Mouse (Mus musculus) embryonic facial prominence, embryonic 11.5 days (tissue): ENCODE results near the gene Tcf25. TPM values are rescaled to one million over a fixed set of nuclear protein-coding genes. Genes with fewer than 3 reads are reported as not detected.

Experiments used
- ATAC-seq: fragments of 200-750 bp; cut with Nextera tagmentation; replicated peaks from 2 replicates; pipeline ENCODE4 v1.8.0; 2017; ENCODE audit warnings: low read depth; ENCODE audit not compliant: insufficient number of reproducible peaks, low FRiP score, low TSS enrichment
- DNase-seq: peaks from one replicate; pipeline ENCODE4 v3.0.0-alpha.2; 2015; ENCODE audit warnings: low spot score
- H3K27ac ChIP-seq: fragments of 300-500 bp; sonication (generic); replicated peaks from 2 replicates; pipeline ENCODE4 v1.5.1; 2014; ENCODE audit warnings: mild to moderate bottlenecking, low read depth, low read length, control low read depth
- H3K27me3 ChIP-seq: fragments of 300-500 bp; sonication (generic); 2 replicates; pipeline ENCODE4 v1.6.1; 2014; ENCODE audit warnings: mild to moderate bottlenecking, low read length, moderate library complexity, mixed read lengths; ENCODE audit not compliant: control insufficient read depth, insufficient read depth
- H3K36me3 ChIP-seq: fragments of 300-500 bp; sonication (generic); replicated peaks from 2 replicates; pipeline ENCODE4 v1.6.1; 2014; ENCODE audit warnings: low read depth, mild to moderate bottlenecking, low read length, moderate library complexity, mixed read lengths; ENCODE audit not compliant: control insufficient read depth, insufficient read depth
- H3K4me1 ChIP-seq: fragments of 300-500 bp; sonication (generic); 2 replicates; pipeline ENCODE4 v1.6.1; 2014; ENCODE audit warnings: low read length, mixed read lengths; ENCODE audit not compliant: control insufficient read depth, insufficient read depth
- H3K4me2 ChIP-seq: fragments of 300-500 bp; sonication (generic); 2 replicates; pipeline ENCODE4 v1.6.1; 2014; ENCODE audit warnings: low read depth, mild to moderate bottlenecking, control low read depth, low read length, moderate library complexity
- H3K4me3 ChIP-seq: fragments of 300-500 bp; sonication (generic); 2 replicates; pipeline ENCODE4 v1.5.1; 2014; ENCODE audit warnings: low read depth, low read length, control low read depth
- H3K9ac ChIP-seq: fragments of 300-500 bp; sonication (generic); replicated peaks from 2 replicates; pipeline ENCODE4 v1.6.1; 2014; ENCODE audit warnings: mild to moderate bottlenecking, control low read depth, low read length
- H3K9me3 ChIP-seq: fragments of 300-500 bp; sonication (generic); replicated peaks from 2 replicates; pipeline ENCODE4 v1.6.1; 2016; ENCODE audit warnings: mild to moderate bottlenecking, low read length, inconsistent platforms, mixed read lengths; ENCODE audit not compliant: control insufficient read depth
- WGBS: fragments of 180-500 bp; shearing (Covaris S2); extraction: QIAGEN DNeasy Blood & Tissue Kit; methylation state at CpG from one replicate; pipeline ENCODE4 v1.1.7; 2014; 5-methylcytosine and 5-hydroxymethylcytosine counted together
- polyA plus RNA-seq: library from polyadenylated mRNA; unstranded; fragments of >200 nt; fragmentation: Nextera tagmentation; extraction: Ambion mirVana; gene quantifications from 2 replicates; pipeline ENCODE4 v1.2.1, GENCODE M21; 2014

Tcf25 gene
- polyA plus RNA-seq, 1 experiment from 2014 or later: 151 TPM

- DNase-seq (no peak), ATAC-seq (no peak)
- H3K36me3 ChIP-seq: no peaks in the 10 kb centered on the region
Measured at GRCm38 (mm10) chr8:123420525-123421281, 47.1 kb downstream of the Tcf25 start.

GRCm38 (mm10) chr8:123421325-123421724 lies 47.8 kb downstream of the Tcf25 start:
- Histone ChIP-seq H3K27ac (no peak overlapping the region), H3K4me2 (no peak overlapping the region), H3K27me3 (no peaks in the 10 kb centered on the region), H3K36me3 (no peaks in the 10 kb centered on the region), H3K9ac (no peak overlapping the region), H3K4me3 (no peak overlapping the region), H3K4me1 (no peaks in the 10 kb centered on the region), H3K9me3 (no peaks in the 10 kb centered on the region)
- DNase-seq (no peak), ATAC-seq (no peak)
- WGBS: 91% methylated on average over 19 of the region's 19 CpGs

More at GRCm38 (mm10) chr8:123420525-123421281, 47.1 kb downstream of the Tcf25 start:
- WGBS: 92% methylated on average over 34 of the region's 34 CpGs
- Histone ChIP-seq H3K9ac (no peak overlapping the region), H3K4me1 (no peaks in the 10 kb centered on the region), H3K27ac (no peak overlapping the region), H3K4me2 (no peak overlapping the region), H3K4me3 (no peak overlapping the region), H3K9me3 (no peaks in the 10 kb centered on the region), H3K27me3 (no peaks in the 10 kb centered on the region)

GRCm38 (mm10) chr8:123422056-123422780 lies 48.7 kb downstream of the Tcf25 start:
- DNase-seq: peak; percentile 84
- no peak; the same call in 1 of the 2 replicates for ATAC-seq
- Histone ChIP-seq H3K36me3 (no peaks in the 10 kb centered on the region), H3K4me2 (no peak overlapping the region), H3K27me3 (no peaks in the 10 kb centered on the region), H3K4me1 (no peaks in the 10 kb centered on the region), H3K4me3 (no peak overlapping the region), H3K9ac (no peak overlapping the region), H3K27ac (no peak overlapping the region), H3K9me3 (no peaks in the 10 kb centered on the region)
- 19% methylated on average over 17 of the region's 17 CpGs for WGBS

- Histone ChIP-seq H3K4me1 (no peaks in the 10 kb centered on the region), H3K36me3 (no peaks in the 10 kb centered on the region), H3K27ac (no peak overlapping the region), H3K9me3 (peaks cover 3% of the 10 kb centered on the region), H3K4me3 (no peak overlapping the region), H3K9ac (no peak overlapping the region), H3K27me3 (no peaks in the 10 kb centered on the region), H3K4me2 (no peak overlapping the region)
- WGBS: 13% methylated on average over 3 of the region's 3 CpGs
- DNase-seq (no peak), ATAC-seq (no peak)
Measured at GRCm38 (mm10) chr8:123422781-123423159, 49.2 kb downstream of the Tcf25 start.

GRCm38 (mm10) chr8:123423441-123423840 lies 49.9 kb downstream of the Tcf25 start, which contains the start of gene Def8:
Gene Def8, plus strand, starts transcription at chr8:123423527.
- ATAC-seq (no peak), DNase-seq (no peak)
- no peak within 1 kb of the TSS for H3K27ac ChIP-seq
- H3K9me3 ChIP-seq: peaks cover 7% of the 10 kb centered on the region
- H3K36me3 ChIP-seq: no peaks in the 10 kb centered on the region
- H3K4me1 ChIP-seq: no peaks in the 10 kb centered on the region
- H3K4me2 ChIP-seq: no peak within 1 kb of the TSS
- no peak within 1 kb of the TSS for H3K4me3 ChIP-seq
- no peak within 1 kb of the TSS for H3K9ac ChIP-seq
- no peaks in the 10 kb centered on the region for H3K27me3 ChIP-seq
- 62% methylated on average over 7 of the region's 7 CpGs for WGBS

- no peaks in the 10 kb centered on the region for H3K4me1 ChIP-seq
- DNase-seq (no peak), ATAC-seq (no peak)
- H3K9ac ChIP-seq: no peak overlapping the region
- H3K9me3 ChIP-seq: peaks cover 11% of the 10 kb centered on the region
- no peaks in the 10 kb centered on the region for H3K27me3 ChIP-seq
- no peak overlapping the region for H3K27ac ChIP-seq
- H3K36me3 ChIP-seq: no peaks in the 10 kb centered on the region
- WGBS: 93% methylated on average over 27 of the region's 27 CpGs
- H3K4me2 ChIP-seq: no peak overlapping the region
- H3K4me3 ChIP-seq: no peak overlapping the region
Measured at GRCm38 (mm10) chr8:123426511-123427509, 53.3 kb downstream of the Tcf25 start.

GRCm38 (mm10) chr8:123427639-123428275 lies 54.2 kb downstream of the Tcf25 start:
- Histone ChIP-seq H3K9me3 (peaks cover 11% of the 10 kb centered on the region), H3K4me1 (no peaks in the 10 kb centered on the region), H3K4me3 (no peak overlapping the region), H3K4me2 (no peak overlapping the region), H3K9ac (no peak overlapping the region), H3K27ac (no peak overlapping the region), H3K27me3 (no peaks in the 10 kb centered on the region), H3K36me3 (no peaks in the 10 kb centered on the region)
- ATAC-seq (no peak), DNase-seq (no peak)
- WGBS: 95% methylated on average over 24 of the region's 24 CpGs
